Mouse (Mus musculus): Measurements from ENCODE around the gene Ergic3. TPM values are rescaled to one million over a fixed set of nuclear protein-coding genes. Genes with fewer than 3 reads are reported as not detected.

Ergic3 gene
- polyA plus RNA-seq (2012; ENCODE audit: insufficient read depth, insufficient read length, low replicate concordance, missing spikeins): not detected in 2 replicates

DNA sequence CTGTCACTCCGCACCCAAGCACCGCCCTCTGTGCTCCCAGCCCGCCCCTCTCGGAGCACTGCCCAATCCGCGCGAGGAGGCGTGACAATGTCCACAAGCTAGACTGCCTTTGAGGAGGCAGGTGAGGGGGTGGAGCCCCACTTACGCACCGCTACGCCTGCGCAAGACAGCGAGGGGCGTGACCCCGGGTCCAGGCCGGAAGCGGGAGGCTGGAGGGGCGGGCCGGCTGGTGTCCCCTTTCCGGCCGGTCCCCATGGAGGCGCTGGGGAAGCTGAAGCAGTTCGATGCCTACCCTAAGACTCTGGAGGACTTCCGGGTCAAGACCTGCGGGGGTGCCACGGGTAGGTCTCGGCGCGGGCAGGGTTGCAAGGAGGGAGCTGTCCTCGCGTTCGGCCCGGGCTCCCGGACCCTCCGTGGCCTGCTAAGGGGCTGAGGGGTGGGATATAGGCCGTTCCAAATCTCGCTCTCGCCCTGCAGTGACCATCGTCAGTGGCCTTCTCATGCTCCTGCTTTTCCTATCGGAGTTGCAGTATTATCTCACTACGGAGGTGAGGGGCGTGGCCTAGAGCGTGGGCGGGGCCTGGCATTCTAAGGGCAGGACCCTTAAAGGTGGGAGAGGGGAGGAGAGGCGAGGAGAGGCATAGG, at the start of gene Ergic3, which contains the start of gene 6430550D23Rik:
TSS of gene Ergic3 (plus strand) at position 158 of the 645 bp plus-strand sequence.
TSS of gene 6430550D23Rik (minus strand) at position 90 of the 645 bp plus-strand sequence.
- Histone ChIP-seq H3K4me3 (ENCODE audit: insufficient read depth, low read depth, low read length) (peak within 1 kb of the TSS; percentile 95), H3K27ac (ENCODE audit: insufficient read depth, low read depth, low read length) (peak within 1 kb of the TSS; percentile 53; the same call in 1 of the 2 replicates), H3K4me1 (ENCODE audit: control insufficient read depth, insufficient read depth, low read length) (peaks cover 10% of the 10 kb centered on the region)
- TF ChIP-seq CTCF (IDR thresholded peaks at IDR 0.05; ENCODE audit: insufficient read depth, low read depth, low read length) (no peak), POLR2A (IDR thresholded peaks at IDR 0.05; ENCODE audit: insufficient read depth, low read depth, low read length) (peak; percentile 78)
- under 1% methylated on average over 45 of the region's 45 CpGs for WGBS

DNA sequence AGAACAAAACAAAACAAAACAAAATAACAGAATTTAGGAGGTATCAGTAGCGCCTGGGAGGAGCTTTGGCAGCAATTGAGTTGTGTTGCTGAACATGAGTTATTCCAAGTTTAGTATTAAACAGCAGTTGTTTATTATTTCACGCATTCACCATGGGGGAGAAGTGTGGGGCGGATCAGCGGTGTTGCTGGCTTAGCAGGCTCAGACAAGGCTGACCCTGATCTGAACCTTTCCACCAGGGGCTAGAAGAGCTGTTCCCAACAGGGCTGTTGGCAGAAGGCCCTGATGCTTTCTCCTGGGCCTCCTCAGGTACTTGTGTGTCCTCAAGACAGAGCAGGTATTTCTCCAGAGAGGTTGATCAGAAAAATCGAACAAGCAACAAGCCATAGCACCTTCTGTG, 47.9 kb upstream of the Ergic3 start:
- WGBS: 77% methylated on average over 5 of the region's 5 CpGs
- Histone ChIP-seq H3K27ac (ENCODE audit: insufficient read depth, low read depth, low read length) (no peak overlapping the region), H3K4me3 (ENCODE audit: insufficient read depth, low read depth, low read length) (no peak overlapping the region), H3K4me1 (ENCODE audit: control insufficient read depth, insufficient read depth, low read length) (0 out of 2 replicates have a peak, but pooled peaks cover 2% of the 10 kb centered on the region)
- TF ChIP-seq POLR2A (IDR thresholded peaks at IDR 0.05; ENCODE audit: insufficient read depth, low read depth, low read length) (no peak), CTCF (IDR thresholded peaks at IDR 0.05; ENCODE audit: insufficient read depth, low read depth, low read length) (no peak)

- no peak for TF ChIP-seq CTCF (IDR thresholded peaks at IDR 0.05; ENCODE audit: insufficient read depth, low read depth, low read length)
- no peak for TF ChIP-seq POLR2A (IDR thresholded peaks at IDR 0.05; ENCODE audit: insufficient read depth, low read depth, low read length)
- no peak overlapping the region for H3K4me3 ChIP-seq (ENCODE audit: insufficient read depth, low read depth, low read length)
These were observed 46.0 kb upstream of the Ergic3 start for GRCm38 (mm10) chr2:155961862-155962261.

DNA sequence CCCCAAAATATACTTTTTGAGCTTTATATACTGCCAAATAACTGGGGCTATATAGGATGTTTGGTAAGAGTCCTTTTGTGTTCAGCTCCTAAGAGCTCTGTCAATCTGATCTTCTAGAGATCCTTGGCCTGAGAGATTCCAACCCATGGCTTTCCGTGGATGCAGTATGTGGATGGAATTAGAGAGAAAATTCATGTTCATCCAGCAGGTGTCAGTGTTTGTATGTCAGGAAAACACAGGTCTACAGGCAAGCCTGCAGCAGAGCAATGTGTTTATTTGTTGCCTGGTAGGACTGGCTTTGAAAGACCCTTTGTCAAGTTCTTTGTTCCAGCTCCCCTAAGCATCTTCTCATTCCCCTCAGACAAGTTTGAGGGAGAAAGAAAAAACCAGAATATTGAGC, 44.9 kb upstream of the Ergic3 start:
- TF ChIP-seq CTCF (IDR thresholded peaks at IDR 0.05; ENCODE audit: insufficient read depth, low read depth, low read length): no peak
- no peak for TF ChIP-seq POLR2A (IDR thresholded peaks at IDR 0.05; ENCODE audit: insufficient read depth, low read depth, low read length)
- H3K4me1 ChIP-seq (ENCODE audit: control insufficient read depth, insufficient read depth, low read length): 0 out of 2 replicates have a peak, but pooled peaks cover 2% of the 10 kb centered on the region
- H3K27ac ChIP-seq (ENCODE audit: insufficient read depth, low read depth, low read length): no peak overlapping the region
- WGBS: 24% methylated on average over 1 of the region's 1 CpGs
- no peak overlapping the region for H3K4me3 ChIP-seq (ENCODE audit: insufficient read depth, low read depth, low read length)

More at GRCm38 (mm10) chr2:155961862-155962261, 46.0 kb upstream of the Ergic3 start:
- H3K4me1 ChIP-seq (ENCODE audit: control insufficient read depth, insufficient read depth, low read length): 0 out of 2 replicates have a peak, but pooled peaks cover 2% of the 10 kb centered on the region
- H3K27ac ChIP-seq (ENCODE audit: insufficient read depth, low read depth, low read length): no peak overlapping the region
- 83% methylated on average over 10 of the region's 10 CpGs for WGBS

- no peaks in the 10 kb centered on the region for H3K4me1 ChIP-seq (ENCODE audit: control insufficient read depth, insufficient read depth, low read length)
- WGBS: 88% methylated on average over 6 of the region's 6 CpGs
- no peak for TF ChIP-seq POLR2A (IDR thresholded peaks at IDR 0.05; ENCODE audit: insufficient read depth, low read depth, low read length)
- TF ChIP-seq CTCF (IDR thresholded peaks at IDR 0.05; ENCODE audit: insufficient read depth, low read depth, low read length): no peak
- H3K27ac ChIP-seq (ENCODE audit: insufficient read depth, low read depth, low read length): no peak overlapping the region
- no peak overlapping the region for H3K4me3 ChIP-seq (ENCODE audit: insufficient read depth, low read depth, low read length)
These were observed 34.5 kb upstream of the Ergic3 start for GRCm38 (mm10) chr2:155973348-155973747.

- 0 out of 2 replicates have a peak, but pooled peaks cover 2% of the 10 kb centered on the region for H3K4me1 ChIP-seq (ENCODE audit: control insufficient read depth, insufficient read depth, low read length)
- no peak overlapping the region for H3K27ac ChIP-seq (ENCODE audit: insufficient read depth, low read depth, low read length)
- TF ChIP-seq POLR2A (IDR thresholded peaks at IDR 0.05; ENCODE audit: insufficient read depth, low read depth, low read length): no peak
- TF ChIP-seq CTCF (IDR thresholded peaks at IDR 0.05; ENCODE audit: insufficient read depth, low read depth, low read length): no peak
- H3K4me3 ChIP-seq (ENCODE audit: insufficient read depth, low read depth, low read length): no peak overlapping the region
- 74% methylated on average over 14 of the region's 14 CpGs for WGBS
These were observed 33.6 kb upstream of the Ergic3 start for GRCm38 (mm10) chr2:155974087-155974731.

- Histone ChIP-seq H3K4me1 (ENCODE audit: control insufficient read depth, insufficient read depth, low read length) (0 out of 2 replicates have a peak, but pooled peaks cover 2% of the 10 kb centered on the region), H3K27ac (ENCODE audit: insufficient read depth, low read depth, low read length) (no peak overlapping the region), H3K4me3 (ENCODE audit: insufficient read depth, low read depth, low read length) (no peak overlapping the region)
- 85% methylated on average over 5 of the region's 5 CpGs for WGBS
- TF ChIP-seq CTCF (IDR thresholded peaks at IDR 0.05; ENCODE audit: insufficient read depth, low read depth, low read length): no peak
- TF ChIP-seq POLR2A (IDR thresholded peaks at IDR 0.05; ENCODE audit: insufficient read depth, low read depth, low read length): no peak
These were observed 28.4 kb upstream of the Ergic3 start for GRCm38 (mm10) chr2:155979328-155979991.

GRCm38 (mm10) chr2:155985776-155986175, 22.1 kb upstream of the Ergic3 start:
- Histone ChIP-seq H3K4me1 (ENCODE audit: control insufficient read depth, insufficient read depth, low read length) (no peaks in the 10 kb centered on the region), H3K27ac (ENCODE audit: insufficient read depth, low read depth, low read length) (no peak overlapping the region; the same call in 1 of the 2 replicates), H3K4me3 (ENCODE audit: insufficient read depth, low read depth, low read length) (no peak overlapping the region)
- TF ChIP-seq CTCF (IDR thresholded peaks at IDR 0.05; ENCODE audit: insufficient read depth, low read depth, low read length) (no peak), POLR2A (IDR thresholded peaks at IDR 0.05; ENCODE audit: insufficient read depth, low read depth, low read length) (no peak)
- 89% methylated on average over 7 of the region's 7 CpGs for WGBS

Measured in olfactory bulb, adult 2 months (tissue).